Mouse (Mus musculus): ENCODE data around the gene Stpg3. TPM values are rescaled to one million over a fixed set of nuclear protein-coding genes. Genes with fewer than 3 reads are reported as not detected.

The Stpg3 gene
- polyA plus RNA-seq, 1 experiment from 2014 or later = not detected

Other genes with a start within 250 kb of the Stpg3 start
- 139 and 143 TPM in 2 replicates for gene Mrpl41, start 239.5 kb downstream of the Stpg3 start, polyA plus RNA-seq (2015; fragmentation: Nextera tagmentation; extraction: Ambion mirVana)
- 9.2 and 13.4 TPM in 2 replicates for gene Pnpla7, start 238.6 kb downstream of the Stpg3 start, polyA plus RNA-seq (2015; fragmentation: Nextera tagmentation; extraction: Ambion mirVana)
- 39.1 and 45.5 TPM in 2 replicates for gene Nsmf, start 160.3 kb downstream of the Stpg3 start, polyA plus RNA-seq (2015; fragmentation: Nextera tagmentation; extraction: Ambion mirVana)
- gene Entpd8, start 134.3 kb downstream of the Stpg3 start, polyA plus RNA-seq (2015; fragmentation: Nextera tagmentation; extraction: Ambion mirVana) = 14.3 and 16.7 TPM in 2 replicates
- 6.5 and 7.9 TPM in 2 replicates for gene Noxa1, start 119.5 kb downstream of the Stpg3 start, polyA plus RNA-seq (2015; fragmentation: Nextera tagmentation; extraction: Ambion mirVana)
- gene Nrarp, start 33.9 kb downstream of the Stpg3 start, polyA plus RNA-seq (2015; fragmentation: Nextera tagmentation; extraction: Ambion mirVana) = 11.0 and 14.4 TPM in 2 replicates
- gene Tor4a, start 17.8 kb downstream of the Stpg3 start, polyA plus RNA-seq (2015; fragmentation: Nextera tagmentation; extraction: Ambion mirVana) = 23.0 and 23.4 TPM in 2 replicates
- 99.9 and 102 TPM in 2 replicates for gene Nelfb, start 3.1 kb downstream of the Stpg3 start, polyA plus RNA-seq (2015; fragmentation: Nextera tagmentation; extraction: Ambion mirVana)
- 0.12 and 0.62 TPM in 2 replicates for gene Fam166a, start 4.1 kb upstream of the Stpg3 start, polyA plus RNA-seq (2015; fragmentation: Nextera tagmentation; extraction: Ambion mirVana)
- 635 and 699 TPM in 2 replicates for gene Tubb4b, start 10.1 kb upstream of the Stpg3 start, polyA plus RNA-seq (2015; fragmentation: Nextera tagmentation; extraction: Ambion mirVana)
- 11.3 and 17.7 TPM in 2 replicates for gene Slc34a3, start 19.7 kb upstream of the Stpg3 start, polyA plus RNA-seq (2015; fragmentation: Nextera tagmentation; extraction: Ambion mirVana)
- gene Rnf224, start 22.1 kb upstream of the Stpg3 start, polyA plus RNA-seq (2015; fragmentation: Nextera tagmentation; extraction: Ambion mirVana) = 0.37 and 0.54 TPM in 2 replicates
- gene Rnf208, start 27.6 kb upstream of the Stpg3 start, polyA plus RNA-seq (2015; fragmentation: Nextera tagmentation; extraction: Ambion mirVana) = 25.6 and 36.4 TPM in 2 replicates
- 3.3 and 6.4 TPM in 2 replicates for gene Cysrt1, start 27.8 kb upstream of the Stpg3 start, polyA plus RNA-seq (2015; fragmentation: Nextera tagmentation; extraction: Ambion mirVana)
- 7.3 and 9.3 TPM in 2 replicates for gene AL732309.1, start 32.2 kb upstream of the Stpg3 start, polyA plus RNA-seq (2015; fragmentation: Nextera tagmentation; extraction: Ambion mirVana)
- 22.3 and 23.1 TPM in 2 replicates for gene Tmem203, start 40.8 kb upstream of the Stpg3 start, polyA plus RNA-seq (2015; fragmentation: Nextera tagmentation; extraction: Ambion mirVana)
- 31.7 and 38.6 TPM in 2 replicates for gene Tprn, start 48.0 kb upstream of the Stpg3 start, polyA plus RNA-seq (2015; fragmentation: Nextera tagmentation; extraction: Ambion mirVana)
- gene Ssna1, start 57.8 kb upstream of the Stpg3 start, polyA plus RNA-seq (2015; fragmentation: Nextera tagmentation; extraction: Ambion mirVana) = 176 and 200 TPM in 2 replicates
- gene Anapc2, start 57.8 kb upstream of the Stpg3 start, polyA plus RNA-seq (2015; fragmentation: Nextera tagmentation; extraction: Ambion mirVana) = 91.4 and 97.3 TPM in 2 replicates
- not detected in 2 replicates for gene Tmem210, start 73.5 kb upstream of the Stpg3 start, polyA plus RNA-seq (2015; fragmentation: Nextera tagmentation; extraction: Ambion mirVana)
- 1.9 and 2.5 TPM in 2 replicates for gene Lrrc26, start 75.3 kb upstream of the Stpg3 start, polyA plus RNA-seq (2015; fragmentation: Nextera tagmentation; extraction: Ambion mirVana)
- 1.7 and 2.1 TPM in 2 replicates for gene Grin1, start 104.5 kb upstream of the Stpg3 start, polyA plus RNA-seq (2015; fragmentation: Nextera tagmentation; extraction: Ambion mirVana)
- 36.7 and 43.2 TPM in 2 replicates for gene Man1b1, start 117.7 kb upstream of the Stpg3 start, polyA plus RNA-seq (2015; fragmentation: Nextera tagmentation; extraction: Ambion mirVana)
- 74.4 and 104 TPM in 2 replicates for gene Dpp7, start 141.7 kb upstream of the Stpg3 start, polyA plus RNA-seq (2015; fragmentation: Nextera tagmentation; extraction: Ambion mirVana)
- 196 and 259 TPM in 2 replicates for gene Uap1l1, start 151.0 kb upstream of the Stpg3 start, polyA plus RNA-seq (2015; fragmentation: Nextera tagmentation; extraction: Ambion mirVana)
- gene Sapcd2, start 157.7 kb upstream of the Stpg3 start, polyA plus RNA-seq (2015; fragmentation: Nextera tagmentation; extraction: Ambion mirVana) = 56.7 and 66.4 TPM in 2 replicates
- 23.7 and 27.4 TPM in 2 replicates for gene Entpd2, start 181.2 kb upstream of the Stpg3 start, polyA plus RNA-seq (2015; fragmentation: Nextera tagmentation; extraction: Ambion mirVana)
- 48.9 and 51.1 TPM in 2 replicates for gene Npdc1, start 184.7 kb upstream of the Stpg3 start, polyA plus RNA-seq (2015; fragmentation: Nextera tagmentation; extraction: Ambion mirVana)
- gene Fut7, start 208.6 kb upstream of the Stpg3 start, polyA plus RNA-seq (2015; fragmentation: Nextera tagmentation; extraction: Ambion mirVana) = 0.13 and 0.33 TPM in 2 replicates
- gene Abca2, start 214.1 kb upstream of the Stpg3 start, polyA plus RNA-seq (2015; fragmentation: Nextera tagmentation; extraction: Ambion mirVana) = 2.1 and 2.8 TPM in 2 replicates
- gene Clic3, start 242.2 kb upstream of the Stpg3 start, polyA plus RNA-seq (2015; fragmentation: Nextera tagmentation; extraction: Ambion mirVana) = 2.6 and 2.7 TPM in 2 replicates
- gene Paxx, start 246.5 kb upstream of the Stpg3 start, polyA plus RNA-seq (2015; fragmentation: Nextera tagmentation; extraction: Ambion mirVana) = 31.5 and 37.4 TPM in 2 replicates

Measured in intestine, embryonic 16.5 days (tissue).